Mouse (Mus musculus): ENCODE data around the gene B3gnt9.

DNA sequence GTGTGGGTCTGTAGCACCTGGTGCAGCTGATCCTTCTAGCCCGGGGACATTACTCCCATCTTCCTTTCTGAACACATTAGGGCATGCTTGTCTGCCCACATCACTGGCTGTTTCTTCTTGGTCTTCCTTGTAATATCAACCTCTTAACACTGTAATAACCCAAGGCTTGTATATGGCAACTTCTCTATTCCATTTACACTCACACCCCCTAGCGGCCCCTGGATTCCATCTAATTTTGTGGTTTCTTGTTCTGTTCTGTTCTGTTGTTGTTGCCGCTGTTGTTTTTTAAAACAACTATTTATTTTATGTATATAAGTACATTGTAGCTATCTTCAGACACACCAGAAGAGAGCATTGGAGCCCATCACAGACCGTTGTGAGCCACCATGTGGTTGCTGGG is 32.0 kb upstream of the B3gnt9 start:
- no peak for TF ChIP-seq CTCF (IDR thresholded peaks at IDR 0.05)
- no peak for TF ChIP-seq EP300 (IDR thresholded peaks at IDR 0.05)

All from lung, postnatal 0 days (tissue).